Mouse (Mus musculus) lung, adult 2 months (tissue): ENCODE data around the gene Lcn2.

Experiments used
- CTCF ChIP-seq: fragments of 200-500 bp; IDR thresholded peaks from 2 replicates; pipeline ENCODE4 v1.5.1; 2011; ENCODE audit warnings: mild to moderate bottlenecking, low read length, control low read depth; ENCODE audit not compliant: insufficient read depth
- POLR2A ChIP-seq: fragments of 200-500 bp; IDR thresholded peaks from 2 replicates; pipeline ENCODE4 v1.6.1; 2011; ENCODE audit warnings: low read depth, mild to moderate bottlenecking, control low read depth, low read length, borderline replicate concordance; ENCODE audit errors: extremely low read depth

- TF ChIP-seq CTCF (no peak), POLR2A (no peak)
Measured at GRCm38 (mm10) chr2:32344598-32345321, 43.3 kb downstream of the Lcn2 start.
